In genomic region chr5:109294655-109295054, GRCm38 (mm10) we compare ENCODE assay signal across 26 mouse cellular contexts. TPM values are rescaled to one million over a fixed set of nuclear protein-coding genes. Genes with fewer than 3 reads are reported as not detected.
DNase-seq lines count a peak whose midpoint lies in the region.
"Had no signal": no experiment of that assay in that cellular context is flagged by ENCODE, and none has a peak within 500 bp of the region (broad histone marks: within the 10 kb centered on the region; RNA-seq: fewer than 3 reads in every experiment).

No protein-coding gene starts in this region.

- DNase-seq in adrenal gland, adult (ENCODE audit: inconsistent age in 2 of 2, low spot score in 1 of 2): peak; percentile 82 to 89
- DNase-seq in adrenal gland, postnatal 25 days: no peak
- DNase-seq in heart, adult 9 months (ENCODE audit: low spot score in 2 of 2): peak; percentile 8 to 21
- DNase-seq in heart, postnatal 10 days: no peak
- peak; percentile 79 for DNase-seq in adrenal gland, adult 2 months
- DNase-seq in adrenal gland, postnatal 36 days: peak; percentile 58 to 63
- no peak for DNase-seq in lung, postnatal 14 days
- DNase-seq in neural tube, embryonic 10.5 days (ENCODE audit: extremely low spot score, low spot score): no peak
- DNase-seq: B cell, adult 2 months; cerebellum, adult 18-20 months; cerebellum, adult 9-11 months; cerebellum, postnatal 36 days; forebrain, postnatal 0 days; gastrocnemius, postnatal 14 days had no signal

- intact Hi-C loops in heart, postnatal 10 days (cut with DNase I): no loop called here

RNA-seq across cellular contexts. Expression of gene Vmn2r15, which starts 2.8 kb away (rescaled TPM):
- total RNA-seq in adrenal gland, postnatal 25 days (2021): not detected in 2 replicates
- not detected for total RNA-seq in heart, postnatal 10 days (2021)
- total RNA-seq in adrenal gland, adult 2 months (2021): not detected
- not detected in 2 replicates for polyA plus RNA-seq in adrenal gland, adult 2 months (2012; rRNA removed)
- total RNA-seq in adrenal gland, postnatal 36 days (2021): not detected
- total RNA-seq: forebrain, postnatal 0 days; gastrocnemius, adult 18-20 months; gastrocnemius, postnatal 14 days; hematopoietic stem cell, adult 5-6 weeks; hindbrain, postnatal 0 days had no signal
- polyA plus RNA-seq: CD4-positive, CD25-positive, alpha-beta regulatory T cell, adult 4 months; embryonic facial prominence, embryonic 13.5 days; forebrain, embryonic 12.5 days; forebrain, postnatal 0 days; G1E; gonadal fat pad, adult 2 months; heart, embryonic 12.5 days; heart, embryonic 16.5 days; hindbrain, embryonic 13.5 days; hindbrain, postnatal 0 days; intestine, embryonic 14.5 days had no signal

RNA-seq across cellular contexts. Expression of gene Vmn2r16, which starts 35.3 kb away (rescaled TPM):
- total RNA-seq in adrenal gland, postnatal 25 days (2021): not detected in 2 replicates
- total RNA-seq in heart, postnatal 10 days (2021): not detected
- not detected for total RNA-seq in adrenal gland, adult 2 months (2021)
- polyA plus RNA-seq in adrenal gland, adult 2 months (2012; rRNA removed): not detected in 2 replicates
- total RNA-seq in adrenal gland, postnatal 36 days (2021): not detected
- total RNA-seq: forebrain, postnatal 0 days; gastrocnemius, adult 18-20 months; gastrocnemius, postnatal 14 days; hematopoietic stem cell, adult 5-6 weeks; hindbrain, postnatal 0 days had no signal
- polyA plus RNA-seq: CD4-positive, CD25-positive, alpha-beta regulatory T cell, adult 4 months; embryonic facial prominence, embryonic 13.5 days; forebrain, embryonic 12.5 days; forebrain, postnatal 0 days; G1E; gonadal fat pad, adult 2 months; heart, embryonic 12.5 days; heart, embryonic 16.5 days; hindbrain, embryonic 13.5 days; hindbrain, postnatal 0 days; intestine, embryonic 14.5 days had no signal

Comparison
In these comparisons a context has a peak if more than half of its experiments do, and no peak if none do; other contexts are left out.
1. DNase-seq: peak in adrenal gland, adult (2 of 2), heart, adult 9 months (2 of 2), adrenal gland, adult 2 months (single experiment) and adrenal gland, postnatal 36 days (2 of 2); none in adrenal gland, postnatal 25 days (single experiment), heart, postnatal 10 days (0 of 2), lung, postnatal 14 days (single experiment) and neural tube, embryonic 10.5 days (single experiment).